Mouse (Mus musculus) brain, embryonic 14.5 days (tissue): ENCODE data around the gene Spg20.

ENCODE experiments used
- CTCF ChIP-seq: fragments of 200-500 bp; IDR thresholded peaks from 2 replicates; pipeline ENCODE4 v1.5.1; 2012; ENCODE audit warnings: inconsistent platforms, mild to moderate bottlenecking, moderate library complexity, borderline replicate concordance; ENCODE audit not compliant: insufficient read depth, insufficient read length; ENCODE audit errors: extremely low read depth
- POLR2A ChIP-seq: fragments of 200-500 bp; IDR thresholded peaks from 2 replicates; pipeline ENCODE4 v1.6.1; 2012; ENCODE audit warnings: mild to moderate bottlenecking, inconsistent platforms, borderline replicate concordance; ENCODE audit not compliant: poor library complexity, insufficient read depth, insufficient read length, severe bottlenecking; ENCODE audit errors: extremely low read depth

DNA sequence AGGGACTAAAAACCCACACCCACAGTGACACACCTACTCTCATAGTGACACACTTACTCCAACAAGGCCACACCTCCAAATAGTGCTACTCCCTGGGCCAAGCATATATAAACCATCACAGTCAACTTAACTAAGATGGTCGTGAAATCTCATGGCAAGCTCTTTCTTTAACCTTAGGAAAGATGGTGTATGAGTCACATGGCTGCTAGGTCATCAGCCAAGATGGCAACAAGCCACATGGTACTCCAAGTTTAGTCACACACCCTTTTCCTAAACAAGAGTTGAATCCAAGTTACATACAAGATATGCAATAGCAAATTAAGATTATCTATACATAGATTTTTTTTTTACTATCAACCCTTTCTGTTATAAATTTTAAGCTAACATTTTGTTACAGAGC, 18.7 kb upstream of the Spg20 start:
- TF ChIP-seq CTCF (no peak), POLR2A (no peak)
